Comparison of ENCODE assay signal across 9 mouse cellular contexts in genomic region chr13:34128276-34129114, GRCm38 (mm10). TPM values are rescaled to one million over a fixed set of nuclear protein-coding genes. Genes with fewer than 3 reads are reported as not detected.
DNase-seq lines count a peak whose midpoint lies in the region; ATAC-seq and TF ChIP-seq lines count a peak whose summit lies in the region.
"Had no signal": no experiment of that assay in that cellular context is flagged by ENCODE, and none has a peak within 500 bp of the region (broad histone marks: within the 10 kb centered on the region; RNA-seq: fewer than 3 reads in every experiment).

No protein-coding gene starts in this region.

- DNase-seq in heart, embryonic 10.5 days (ENCODE audit: low spot score) = no peak
- no peak for DNase-seq in heart, adult 2 months
- DNase-seq in forebrain, postnatal 0 days = peak; percentile 56
- DNase-seq in MN1 (ENCODE audit: low spot score) = no peak
- DNase-seq in gastrocnemius, adult 18-20 months (ENCODE audit: low spot score) = no peak
- no peak for DNase-seq in testis, postnatal 14 days (ENCODE audit: low spot score)
- DNase-seq: adrenal gland, postnatal 25 days had no signal

- no peak for TF ChIP-seq POLR2A in heart, adult 2 months (IDR thresholded peaks at IDR 0.05; ENCODE audit: insufficient read depth, low read depth, low read length)

- ATAC-seq in forebrain, postnatal 0 days = no peak
- no peak for ATAC-seq in limb, embryonic 12.5 days (ENCODE audit: insufficient number of reproducible peaks, insufficient read depth, low FRiP score, low TSS enrichment, low read depth)

- H3K79me2 ChIP-seq in heart, adult 2 months (replicated peaks; ENCODE audit: control insufficient read depth, insufficient read depth, low read length) = no peaks in the 10 kb centered on the region

- peaks cover 8% of the 10 kb centered on the region; the same call in 1 of the 2 replicates for H3K36me3 ChIP-seq in heart, embryonic 10.5 days
- H3K36me3 ChIP-seq in heart, adult 2 months (ENCODE audit: control insufficient read depth, insufficient read depth, low read length) = no peaks in the 10 kb centered on the region
- H3K36me3 ChIP-seq in E14TG2a.4 (ENCODE audit: insufficient read depth, low read length) = peaks cover 52% of the 10 kb centered on the region
- 0 out of 2 replicates have a peak, but pooled peaks cover 10% of the 10 kb centered on the region for H3K36me3 ChIP-seq in forebrain, postnatal 0 days (ENCODE audit: insufficient read depth)
- peaks cover 22% of the 10 kb centered on the region for H3K36me3 ChIP-seq in limb, embryonic 12.5 days

- TF ChIP-seq EP300 in heart, adult 2 months (IDR thresholded peaks at IDR 0.05; ENCODE audit: insufficient read depth, low read depth, low read length) = no peak

- peak overlapping the region; percentile 80; the same call in 1 of the 2 replicates for H3K4me3 ChIP-seq in heart, embryonic 10.5 days
- no peak overlapping the region for H3K4me3 ChIP-seq in heart, adult 2 months
- H3K4me3 ChIP-seq in E14TG2a.4 (replicated peaks; ENCODE audit: low read length) = peak overlapping the region; percentile 87
- peak overlapping the region; percentile 90 for H3K4me3 ChIP-seq in forebrain, postnatal 0 days (ENCODE audit: low read depth, low read length)
- peak overlapping the region; percentile 64; the same call in 1 of the 2 replicates for H3K4me3 ChIP-seq in limb, embryonic 12.5 days (replicated peaks)

- H3K9me3 ChIP-seq in heart, embryonic 10.5 days = no peaks in the 10 kb centered on the region
- H3K9me3 ChIP-seq in E14TG2a.4 (ENCODE audit: low read length) = peaks cover 11% of the 10 kb centered on the region
- no peaks in the 10 kb centered on the region for H3K9me3 ChIP-seq in forebrain, postnatal 0 days (ENCODE audit: low read length)
- no peaks in the 10 kb centered on the region for H3K9me3 ChIP-seq in limb, embryonic 12.5 days

- no peak for TF ChIP-seq CTCF in heart, adult 2 months (IDR thresholded peaks at IDR 0.05)
- TF ChIP-seq CTCF in E14TG2a.4 (conservative IDR thresholded peaks at IDR 0.05; ENCODE audit: low read length) = no peak
- no peak for TF ChIP-seq CTCF in forebrain, postnatal 0 days (IDR thresholded peaks at IDR 0.05; ENCODE audit: low read depth)

- peaks cover 35% of the 10 kb centered on the region for H3K4me1 ChIP-seq in heart, embryonic 10.5 days
- peaks cover 3% of the 10 kb centered on the region; the same call in 1 of the 2 replicates for H3K4me1 ChIP-seq in heart, adult 2 months (ENCODE audit: control insufficient read depth, insufficient read depth, low read length)
- peaks cover 61% of the 10 kb centered on the region for H3K4me1 ChIP-seq in E14TG2a.4 (replicated peaks; ENCODE audit: low read depth, low read length)
- peaks cover 28% of the 10 kb centered on the region; the same call in 1 of the 2 replicates for H3K4me1 ChIP-seq in forebrain, postnatal 0 days (ENCODE audit: insufficient read depth)
- peaks cover 42% of the 10 kb centered on the region for H3K4me1 ChIP-seq in limb, embryonic 12.5 days (replicated peaks)

- WGBS in heart, embryonic 10.5 days = 77% methylated on average over 9 of the region's 9 CpGs
- WGBS in heart, adult 2 months = 84% methylated on average over 9 of the region's 9 CpGs
- 13% methylated on average over 9 of the region's 9 CpGs for WGBS in forebrain, postnatal 0 days
- 88% methylated on average over 9 of the region's 9 CpGs for WGBS in limb, embryonic 12.5 days

- H3K4me2 ChIP-seq in forebrain, postnatal 0 days (ENCODE audit: low read depth) = peak overlapping the region; percentile 83
- peak overlapping the region; percentile 78 for H3K4me2 ChIP-seq in limb, embryonic 12.5 days

- no peak overlapping the region for H3K9ac ChIP-seq in heart, adult 2 months (ENCODE audit: low read depth, low read length)
- H3K9ac ChIP-seq in forebrain, postnatal 0 days = peak overlapping the region; percentile 100
- H3K9ac ChIP-seq in limb, embryonic 12.5 days (replicated peaks) = no peak overlapping the region

- H3K27ac ChIP-seq in heart, embryonic 10.5 days = no peak overlapping the region
- H3K27ac ChIP-seq in heart, adult 2 months = no peak overlapping the region
- peak overlapping the region; percentile 100 for H3K27ac ChIP-seq in forebrain, postnatal 0 days (ENCODE audit: low read depth, low read length)
- H3K27ac ChIP-seq in limb, embryonic 12.5 days = no peak overlapping the region

- intact Hi-C loops in heart, adult 2 months (cut with DNase I) = no loop called here

- no peaks in the 10 kb centered on the region for H3K27me3 ChIP-seq in heart, embryonic 10.5 days (ENCODE audit: insufficient read depth, poor library complexity, severe bottlenecking)
- no peaks in the 10 kb centered on the region for H3K27me3 ChIP-seq in heart, adult 2 months (ENCODE audit: control insufficient read depth, insufficient read depth, low read length)
- no peaks in the 10 kb centered on the region for H3K27me3 ChIP-seq in E14TG2a.4 (ENCODE audit: insufficient read depth, low read length)
- no peaks in the 10 kb centered on the region for H3K27me3 ChIP-seq in forebrain, postnatal 0 days (ENCODE audit: insufficient read depth, low read length)
- 0 out of 2 replicates have a peak, but pooled peaks cover 3% of the 10 kb centered on the region for H3K27me3 ChIP-seq in limb, embryonic 12.5 days

RNA-seq across cellular contexts. Expression of gene Tubb2b, which starts 1.8 kb away (rescaled TPM):
- 18.8 and 30.7 TPM in 2 replicates for polyA plus RNA-seq in heart, embryonic 10.5 days (2016; fragmentation: Nextera tagmentation; extraction: Ambion mirVana)
- total RNA-seq in heart, adult 2 months (2021) = 1 to 10 TPM; 2.6 to 5.3 TPM
- 6.2 and 7.8 TPM in 2 replicates for polyA plus RNA-seq in heart, adult 2 months (2012; rRNA removed)
- total RNA-seq in forebrain, postnatal 0 days (2014; rRNA removed) = 5,538 and 5,638 TPM in 2 replicates
- 1,072 and 1,153 TPM in 2 replicates for polyA plus RNA-seq in forebrain, postnatal 0 days (2015; fragmentation: Nextera tagmentation; extraction: Ambion mirVana)
- polyA plus RNA-seq in limb, embryonic 12.5 days (2016; fragmentation: Nextera tagmentation; extraction: Ambion mirVana) = 25.6 and 27.1 TPM in 2 replicates
- total RNA-seq in gastrocnemius, adult 18-20 months (2021) = 1 to 10 TPM; 1.6 to 2.8 TPM

RNA-seq across cellular contexts. Expression of gene Psmg4, which starts 34.3 kb away (rescaled TPM):
- polyA plus RNA-seq in heart, embryonic 10.5 days (2016; fragmentation: Nextera tagmentation; extraction: Ambion mirVana) = 66.6 and 70.3 TPM in 2 replicates
- 10 to 100 TPM; 23.1 to 29.0 TPM for total RNA-seq in heart, adult 2 months (2021)
- polyA plus RNA-seq in heart, adult 2 months (2012; rRNA removed) = 32.2 and 51.2 TPM in 2 replicates
- total RNA-seq in forebrain, postnatal 0 days (2014; rRNA removed) = 56.6 and 108 TPM in 2 replicates
- polyA plus RNA-seq in forebrain, postnatal 0 days (2015; fragmentation: Nextera tagmentation; extraction: Ambion mirVana) = 99.0 and 150 TPM in 2 replicates
- 102 and 106 TPM in 2 replicates for polyA plus RNA-seq in limb, embryonic 12.5 days (2016; fragmentation: Nextera tagmentation; extraction: Ambion mirVana)
- 10 to 100 TPM; 14.8 to 23.0 TPM for total RNA-seq in gastrocnemius, adult 18-20 months (2021)

RNA-seq across cellular contexts. Expression of gene Tubb2a, which starts 50.7 kb away (rescaled TPM):
- 99.4 and 115 TPM in 2 replicates for polyA plus RNA-seq in heart, embryonic 10.5 days (2016; fragmentation: Nextera tagmentation; extraction: Ambion mirVana)
- 10 to 100 TPM; 42.9 to 64.1 TPM for total RNA-seq in heart, adult 2 months (2021)
- 95.2 and 122 TPM in 2 replicates for polyA plus RNA-seq in heart, adult 2 months (2012; rRNA removed)
- 4,454 and 4,559 TPM in 2 replicates for total RNA-seq in forebrain, postnatal 0 days (2014; rRNA removed)
- 3,524 and 3,579 TPM in 2 replicates for polyA plus RNA-seq in forebrain, postnatal 0 days (2015; fragmentation: Nextera tagmentation; extraction: Ambion mirVana)
- 79.8 and 80.1 TPM in 2 replicates for polyA plus RNA-seq in limb, embryonic 12.5 days (2016; fragmentation: Nextera tagmentation; extraction: Ambion mirVana)
- total RNA-seq in gastrocnemius, adult 18-20 months (2021) = 10 to 100 TPM; 10.0 to 17.1 TPM

Comparison
In these comparisons a context has a peak if more than half of its experiments do, and no peak if none do; other contexts are left out.
1. RNA of gene Tubb2b, which starts 1.8 kb away (polyA plus RNA-seq): 1,072 to 1,153 TPM in forebrain, postnatal 0 days; 25.6 to 27.1 TPM in limb, embryonic 12.5 days, 18.8 to 30.7 TPM in heart, embryonic 10.5 days and 6.2 to 7.8 TPM in heart, adult 2 months; every median in the first group is over 10 times any median in the second.
2. RNA of gene Tubb2a, which starts 50.7 kb away (polyA plus RNA-seq): 3,524 to 3,579 TPM in forebrain, postnatal 0 days; 99.4 to 115 TPM in heart, embryonic 10.5 days, 95.2 to 122 TPM in heart, adult 2 months and 79.8 to 80.1 TPM in limb, embryonic 12.5 days; every median in the first group is over 10 times any median in the second.